Mouse (Mus musculus) CH12.LX (cell line): ENCODE measurements around the gene Smim6. TPM values are rescaled to one million over a fixed set of nuclear protein-coding genes. Genes with fewer than 3 reads are reported as not detected.

Source experiments
- DNase-seq: peaks from one replicate; pipeline ENCODE4 v3.0.0-alpha.2; 2013; ENCODE audit errors: extremely low read depth
- H3K27ac ChIP-seq: 2 replicates; pipeline ENCODE4 v1.5.1; 2012; ENCODE audit warnings: low read depth, mild to moderate bottlenecking, control low read depth, moderate library complexity; ENCODE audit not compliant: insufficient read depth
- H3K27me3 ChIP-seq: replicated peaks from 2 replicates; pipeline ENCODE3; 2012; ENCODE audit warnings: inconsistent platforms
- H3K36me3 ChIP-seq, 2 experiments: replicated peaks in 1 of 2; 2 replicates each; pipeline versions ENCODE3 to v1.6.1; 2012; ENCODE audit warnings: inconsistent platforms in 1 of 2, low read length in 1 of 2, mild to moderate bottlenecking in 1 of 2, mixed read lengths in 1 of 2, moderate library complexity in 1 of 2; ENCODE audit not compliant: control insufficient read depth in 1 of 2, insufficient read depth in 1 of 2
- H3K4me1 ChIP-seq, 2 experiments: 2 replicates each; pipeline ENCODE4 v1.6.1; 2012; ENCODE audit warnings: inconsistent platforms in 1 of 2, moderate library complexity in 1 of 2; ENCODE audit not compliant: insufficient read depth in 2 of 2, control insufficient read depth in 1 of 2
- H3K4me2 ChIP-seq: 2 replicates; pipeline ENCODE4 v1.6.1; 2012; ENCODE audit warnings: low read depth, mild to moderate bottlenecking, control low read depth; ENCODE audit not compliant: poor library complexity, insufficient read depth, severe bottlenecking
- H3K4me3 ChIP-seq, 3 experiments: fragments of 150-350 bp in 1 of 3; sonication (generic) in 1 of 3; replicated peaks in 1 of 3; 2 replicates each; pipeline versions ENCODE3 to v1.5.1; 2011 to 2012; ENCODE audit warnings: low read depth in 2 of 3, low read length in 2 of 3, mild to moderate bottlenecking in 2 of 3, moderate library complexity in 2 of 3, control low read depth in 1 of 3, improper control_type of control experiment in 1 of 3, inconsistent platforms in 1 of 3, mixed read lengths in 1 of 3; ENCODE audit not compliant: poor library complexity in 1 of 3
- H3K79me2 ChIP-seq: replicated peaks from 2 replicates; pipeline ENCODE4 v1.6.1; 2012; ENCODE audit warnings: mild to moderate bottlenecking, moderate library complexity; ENCODE audit not compliant: control insufficient read depth, poor library complexity, insufficient read depth, severe bottlenecking; ENCODE audit errors: extremely low read depth
- H3K9ac ChIP-seq: 2 replicates; pipeline ENCODE4 v1.6.1; 2012; ENCODE audit warnings: low read depth, mild to moderate bottlenecking, control low read depth, moderate library complexity; ENCODE audit not compliant: insufficient read depth
- H3K9me3 ChIP-seq: replicated peaks from 2 replicates; pipeline ENCODE3; 2012; ENCODE audit warnings: low read length, inconsistent platforms, mixed read lengths
- BHLHE40 ChIP-seq: IDR thresholded peaks from 2 replicates; pipeline ENCODE4 v1.6.1; 2011; ENCODE audit warnings: mild to moderate bottlenecking, low read depth, low read length, improper control_type of control experiment
- CHD1 ChIP-seq: IDR thresholded peaks from 2 replicates; pipeline ENCODE4 v1.6.1; 2012; ENCODE audit warnings: low read depth, low read length, improper control_type of control experiment, inconsistent platforms
- CHD2 ChIP-seq: IDR thresholded peaks from 2 replicates; pipeline ENCODE4 v1.6.1; 2011; ENCODE audit warnings: low read length, improper control_type of control experiment
- CTCF ChIP-seq, 2 experiments: IDR thresholded peaks in 1 of 2; conservative IDR thresholded peaks in 1 of 2; 2 replicates each; pipeline ENCODE4 v1.5.1; 2011 to 2012; ENCODE audit warnings: low read depth in 2 of 2, low read length in 2 of 2, improper control_type of control experiment in 1 of 2, inconsistent platforms in 1 of 2, mild to moderate bottlenecking in 1 of 2, moderate library complexity in 1 of 2
- E2F4 ChIP-seq: IDR thresholded peaks from 2 replicates; pipeline ENCODE4 v1.6.1; 2011; ENCODE audit warnings: low read depth, low read length, improper control_type of control experiment; ENCODE audit not compliant: insufficient replicate concordance
- ELF1 ChIP-seq: IDR thresholded peaks from 2 replicates; pipeline ENCODE4 v1.6.1; 2014; ENCODE audit warnings: low read depth, mild to moderate bottlenecking, inconsistent platforms, low read length, improper control_type of control experiment
- EP300 ChIP-seq: IDR thresholded peaks from 2 replicates; pipeline ENCODE4 v1.6.1; 2011; ENCODE audit warnings: low read length, improper control_type of control experiment
- ETS1 ChIP-seq: conservative IDR thresholded peaks from 2 replicates; pipeline ENCODE4 v1.6.1; 2012; ENCODE audit warnings: low read depth, mild to moderate bottlenecking, inconsistent platforms, low read length, improper control_type of control experiment, moderate library complexity
- GABPA ChIP-seq: IDR thresholded peaks from 2 replicates; pipeline ENCODE4 v1.6.1; 2012; ENCODE audit warnings: low read depth, low read length, improper control_type of control experiment, inconsistent platforms; ENCODE audit not compliant: insufficient replicate concordance
- HCFC1 ChIP-seq: IDR thresholded peaks from 2 replicates; pipeline ENCODE4 v1.6.1; 2012; ENCODE audit warnings: low read depth, mild to moderate bottlenecking, inconsistent platforms, low read length, improper control_type of control experiment
- IRF4 ChIP-seq: IDR thresholded peaks from 2 replicates; pipeline ENCODE4 v1.6.1; 2014; ENCODE audit warnings: low read depth, mild to moderate bottlenecking, inconsistent platforms, low read length, improper control_type of control experiment
- JUN ChIP-seq: IDR thresholded peaks from 2 replicates; pipeline ENCODE4 v1.6.1; 2011; ENCODE audit warnings: low read depth, mild to moderate bottlenecking, low read length, improper control_type of control experiment, moderate library complexity; ENCODE audit not compliant: insufficient read depth
- JUND ChIP-seq: conservative IDR thresholded peaks from 2 replicates; pipeline ENCODE4 v1.6.1; 2011; ENCODE audit warnings: low read depth, low read length, improper control_type of control experiment
- KAT2A ChIP-seq: IDR thresholded peaks from 2 replicates; pipeline ENCODE4 v1.6.1; 2012; ENCODE audit warnings: low read length, improper control_type of control experiment, inconsistent platforms; ENCODE audit not compliant: insufficient replicate concordance
- MAFK ChIP-seq: IDR thresholded peaks from 2 replicates; pipeline ENCODE4 v1.6.1; 2011; ENCODE audit warnings: low read length, improper control_type of control experiment; ENCODE audit not compliant: insufficient replicate concordance
- MAX ChIP-seq: IDR thresholded peaks from 2 replicates; pipeline ENCODE4 v1.6.1; 2011; ENCODE audit warnings: low read length, improper control_type of control experiment
- MAZ ChIP-seq: IDR thresholded peaks from 2 replicates; pipeline ENCODE4 v1.6.1; 2012; ENCODE audit warnings: low read depth, mild to moderate bottlenecking, inconsistent platforms, low read length, improper control_type of control experiment, moderate library complexity
- MEF2A ChIP-seq: IDR thresholded peaks from 2 replicates; pipeline ENCODE4 v1.6.1; 2014; ENCODE audit warnings: low read depth, mild to moderate bottlenecking, inconsistent platforms, low read length, improper control_type of control experiment, borderline replicate concordance
- MXI1 ChIP-seq: IDR thresholded peaks from 2 replicates; pipeline ENCODE4 v1.6.1; 2011; ENCODE audit warnings: mild to moderate bottlenecking, low read depth, low read length, improper control_type of control experiment
- MYC ChIP-seq: IDR thresholded peaks from 2 replicates; pipeline ENCODE4 v1.6.1; 2011; ENCODE audit warnings: low read depth, mild to moderate bottlenecking, improper control_type of control experiment, low read length
- NELFE ChIP-seq: IDR thresholded peaks from 2 replicates; pipeline ENCODE4 v1.6.1; 2011; ENCODE audit warnings: low read depth, low read length, improper control_type of control experiment
- NRF1 ChIP-seq: IDR thresholded peaks from 2 replicates; pipeline ENCODE4 v1.6.1; 2014; ENCODE audit warnings: low read depth, mild to moderate bottlenecking, inconsistent platforms, low read length, improper control_type of control experiment, moderate library complexity
- PAX5 ChIP-seq: IDR thresholded peaks from 2 replicates; pipeline ENCODE4 v1.6.1; 2012; ENCODE audit warnings: low read length, inconsistent platforms, mixed read lengths
- POLR2A ChIP-seq: IDR thresholded peaks from 2 replicates; pipeline ENCODE4 v1.6.1; 2011; ENCODE audit warnings: low read depth, mild to moderate bottlenecking, improper control_type of control experiment, low read length
- POLR2AphosphoS2 ChIP-seq: IDR thresholded peaks from 2 replicates; pipeline ENCODE4 v1.6.1; 2011; ENCODE audit warnings: low read depth, low read length, improper control_type of control experiment
- RAD21 ChIP-seq: IDR thresholded peaks from 2 replicates; pipeline ENCODE4 v1.6.1; 2011; ENCODE audit warnings: low read depth, mild to moderate bottlenecking, low read length, improper control_type of control experiment, moderate library complexity
- RCOR1 ChIP-seq: conservative IDR thresholded peaks from 2 replicates; pipeline ENCODE4 v1.6.1; 2012; ENCODE audit warnings: low read depth, mild to moderate bottlenecking, inconsistent platforms, low read length, improper control_type of control experiment
- SIN3A ChIP-seq: IDR thresholded peaks from 2 replicates; pipeline ENCODE4 v1.6.1; 2012; ENCODE audit warnings: low read length, improper control_type of control experiment, inconsistent platforms
- SMC3 ChIP-seq: IDR thresholded peaks from 2 replicates; pipeline ENCODE4 v1.6.1; 2011; ENCODE audit warnings: low read depth, low read length, improper control_type of control experiment
- TBP ChIP-seq: conservative IDR thresholded peaks from 2 replicates; pipeline ENCODE4 v1.6.1; 2011; ENCODE audit warnings: low read depth, low read length, improper control_type of control experiment
- TCF12 ChIP-seq: IDR thresholded peaks from 2 replicates; pipeline ENCODE4 v1.6.1; 2014; ENCODE audit warnings: low read depth, mild to moderate bottlenecking, inconsistent platforms, low read length, improper control_type of control experiment
- UBTF ChIP-seq: IDR thresholded peaks from 2 replicates; pipeline ENCODE4 v1.6.1; 2012; ENCODE audit warnings: low read depth, mild to moderate bottlenecking, inconsistent platforms, low read length, improper control_type of control experiment, moderate library complexity
- USF1 ChIP-seq: IDR thresholded peaks from 2 replicates; pipeline ENCODE4 v1.6.1; 2014; ENCODE audit warnings: low read depth, mild to moderate bottlenecking, inconsistent platforms, low read length, improper control_type of control experiment
- USF2 ChIP-seq: conservative IDR thresholded peaks from 2 replicates; pipeline ENCODE4 v1.6.1; 2011; ENCODE audit warnings: low read depth, low read length, improper control_type of control experiment
- ZC3H11A ChIP-seq: IDR thresholded peaks from 2 replicates; pipeline ENCODE4 v1.6.1; 2012; ENCODE audit warnings: low read depth, mild to moderate bottlenecking, inconsistent platforms, low read length, improper control_type of control experiment
- ZKSCAN1 ChIP-seq: IDR thresholded peaks from 2 replicates; pipeline ENCODE4 v1.6.1; 2012; ENCODE audit warnings: low read depth, inconsistent platforms, low read length, improper control_type of control experiment, borderline replicate concordance
- ZMIZ1 ChIP-seq: IDR thresholded peaks from 2 replicates; pipeline ENCODE4 v1.6.1; 2012; ENCODE audit warnings: low read depth, mild to moderate bottlenecking, inconsistent platforms, low read length, improper control_type of control experiment
- ZNF384 ChIP-seq: IDR thresholded peaks from 2 replicates; pipeline ENCODE4 v1.6.1; 2012; ENCODE audit warnings: low read depth, low read length, improper control_type of control experiment, inconsistent platforms
- dilution Hi-C: fragments of 300-500 bp; cut with MboI; formaldehyde crosslinking; loops from 2 replicates; pipeline ENCODE4 v1.14.3; 2020; ENCODE audit warnings: low sequenced_read_pairs; ENCODE audit not compliant: extremely low pct_unique_long_range_greater_than_20kb, extremely low pct_ligation_motif_present
- in situ Hi-C: fragments of 300-500 bp; cut with MboI; formaldehyde crosslinking; loops from 3 replicates; pipeline ENCODE4 v1.14.3; 2019; ENCODE audit warnings: low sequenced_read_pairs, low pct_ligation_motif_present, low pct_unique_long_range_greater_than_20kb, mixed read lengths
- polyA plus RNA-seq: library from polyadenylated mRNA; unstranded; fragments of >175 nt; gene quantifications from 2 replicates; pipeline ENCODE4 v1.2.1, GENCODE M21; 2012; ENCODE audit warnings: low read depth; ENCODE audit not compliant: insufficient read length
- total RNA-seq, 2 experiments: library from RNA; depleted of rRNA; stranded (reverse); fragments of 300-350 nt in 1 of 2; fragments of >200 nt in 1 of 2; gene quantifications; 2 replicates each; pipeline ENCODE4 v1.2.3; 2012 to 2014

The Smim6 gene
- total and polyA plus RNA-seq, 3 experiments, result 0.21 to 0.56 TPM; not detected in 1

- in situ Hi-C loops, result loop anchor here (5.0 kb wide), 1 partner anchor 76 kb away; no protein-coding TSS in a partner anchor
- Histone ChIP-seq H3K9me3 (no peaks in the 10 kb centered on the region), H3K36me3 (peaks cover 24 to 39% of the 10 kb centered on the region in 2 experiments), H3K27me3 (no peaks in the 10 kb centered on the region), H3K4me3 (peak overlapping the region in 2 of 3 experiments; percentile 82 to 96), H3K79me2 (peaks cover 40% of the 10 kb centered on the region), H3K4me2 (peak overlapping the region; percentile 99), H3K27ac (peak overlapping the region; percentile 79), H3K9ac (peak overlapping the region; percentile 88), H3K4me1 (peaks cover 33 to 77% of the 10 kb centered on the region in 2 experiments)
- dilution Hi-C loops, result no loop called here
- TF ChIP-seq CTCF (conservative IDR thresholded peaks at IDR 0.05 in 1 of 2, IDR thresholded peaks at IDR 0.05 in 1 of 2; ENCODE audit: low read depth in 2 of 2, low read length in 2 of 2) (no peak), EP300 (peak; percentile 85), ZKSCAN1 (no peak), NRF1 (no peak), RAD21 (no peak), MAFK (no peak), ETS1 (peak; percentile 90), USF1 (no peak), RCOR1 (peak; percentile 92), ZC3H11A (no peak), CHD1 (no peak), JUND (peak; percentile 74), MAZ (no peak), NELFE (no peak), MXI1 (peak; percentile 58; the same call in 1 of the 2 replicates), SMC3 (no peak), TBP (no peak), MEF2A (peak; percentile 66), HCFC1 (no peak), TCF12 (peak; percentile 88), SIN3A (peak; percentile 71; the same call in 1 of the 2 replicates), UBTF (no peak), JUN (peak; percentile 48), USF2 (no peak), GABPA (no peak), CHD2 (no peak; the same call in 1 of the 2 replicates), PAX5 (no peak), ELF1 (no peak), KAT2A (no peak), MYC (peak; percentile 76), POLR2A (no peak), ZNF384 (no peak), MAX (peak; percentile 69; the same call in 1 of the 2 replicates), BHLHE40 (peak; percentile 100), IRF4 (peak; percentile 76), E2F4 (no peak), ZMIZ1 (no peak), POLR2AphosphoS2 (no peak)
- TF ChIP-seq, all 38 proteins: peak for 13
- peak; percentile 80 for DNase-seq
Observed at GRCm38 (mm10) chr11:115931235-115931634, 19.4 kb downstream of the Smim6 start.
